Mouse (Mus musculus): ENCODE measurements at regions not wholly inside any gene's neighbourhood (a gene's known extent, or its start where the extent isn't known, plus 50 kb on each side); places are given as distances from the start of the nearest gene placed in this dataset.

GRCm38 (mm10) chr12:77785647-77786046 is 408.4 kb upstream of the Gm6657 start:
- TF ChIP-seq CTCF (conservative IDR thresholded peaks at IDR 0.05; ENCODE audit: insufficient read depth, insufficient read length, low read depth, low read length) (no peak), POLR2A (IDR thresholded peaks at IDR 0.05; ENCODE audit: low read depth, low read length) (no peak)
